Mouse (Mus musculus): ENCODE measurements at regions not wholly inside any gene's neighbourhood (a gene's known extent, or its start where the extent isn't known, plus 50 kb on each side); places are given as distances from the start of the nearest gene placed in this dataset.

DNA sequence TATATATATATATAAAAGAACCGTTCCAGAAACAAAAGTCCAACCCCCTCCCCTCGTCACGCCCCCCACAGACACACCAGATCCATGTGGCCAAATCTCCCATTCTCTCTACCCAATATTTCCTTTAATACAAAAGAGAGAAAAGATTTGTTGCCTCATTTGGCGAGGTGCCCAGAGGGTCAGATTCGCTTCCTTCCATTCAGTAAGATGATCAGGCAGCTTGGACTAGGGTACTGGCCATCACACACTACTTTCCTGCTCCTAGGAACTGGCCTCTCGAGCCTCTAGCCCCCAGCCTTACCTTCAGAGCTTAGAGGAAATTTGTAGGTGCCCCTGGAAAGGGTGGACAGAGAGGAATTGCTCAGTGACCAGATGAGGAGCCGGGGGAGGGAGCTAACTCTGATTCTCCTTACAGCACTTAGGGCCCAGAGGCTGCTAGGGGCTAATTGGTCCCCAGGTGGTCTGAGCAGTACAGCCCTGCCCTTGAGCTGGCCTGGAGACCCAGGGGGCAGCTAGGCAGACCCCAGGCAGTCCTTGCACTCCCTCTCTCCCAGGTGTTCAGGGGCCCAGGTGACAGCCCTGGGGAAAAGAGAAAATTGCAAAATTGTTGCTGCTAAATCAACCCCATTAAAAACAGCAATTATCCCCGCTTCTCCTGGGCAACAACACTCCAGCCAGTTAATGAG is 470.4 kb upstream of the Mgmt start:
- TF ChIP-seq POLR2A (IDR thresholded peaks at IDR 0.05; ENCODE audit: borderline replicate concordance, extremely low read depth, low read depth, low read length) = no peak
- no peak for TF ChIP-seq CTCF (IDR thresholded peaks at IDR 0.05; ENCODE audit: insufficient read depth, low read length)

All from lung, adult 2 months (tissue).